Mouse (Mus musculus) liver, postnatal 0 days (tissue): ENCODE measurements around the gene Rftn1. TPM values are rescaled to one million over a fixed set of nuclear protein-coding genes. Genes with fewer than 3 reads are reported as not detected.

Experiments used
- ATAC-seq: fragments of 200-750 bp; cut with Nextera tagmentation; 2 replicates; pipeline ENCODE4 v1.8.0; 2017; ENCODE audit warnings: mild to moderate bottlenecking, moderate library complexity
- DNase-seq: peaks from one replicate; pipeline ENCODE4 v3.0.0-alpha.2; 2016
- H3K27ac ChIP-seq: fragments of 300-500 bp; sonication (generic); 2 replicates; pipeline ENCODE4 v1.5.1; 2014; ENCODE audit warnings: antibody characterized with exemption, moderate library complexity, mild to moderate bottlenecking, low read depth
- H3K27me3 ChIP-seq: fragments of 300-500 bp; sonication (generic); 2 replicates; pipeline ENCODE4 v1.6.1; 2014; ENCODE audit warnings: low read length, control low read depth, mixed read lengths; ENCODE audit not compliant: insufficient read depth
- H3K36me3 ChIP-seq: fragments of 300-500 bp; sonication (generic); replicated peaks from 2 replicates; pipeline ENCODE4 v1.6.1; 2014; ENCODE audit warnings: mild to moderate bottlenecking, control low read depth, low read length, moderate library complexity, mixed read lengths; ENCODE audit not compliant: insufficient read depth
- H3K4me1 ChIP-seq: fragments of 300-500 bp; sonication (generic); 2 replicates; pipeline ENCODE4 v1.6.1; 2014; ENCODE audit warnings: antibody characterized with exemption, mild to moderate bottlenecking, control low read depth; ENCODE audit not compliant: insufficient read depth
- H3K4me2 ChIP-seq: fragments of 300-500 bp; sonication (generic); 2 replicates; pipeline ENCODE4 v1.6.1; 2014; ENCODE audit warnings: low read depth, mild to moderate bottlenecking, low read length, moderate library complexity, mixed read lengths
- H3K4me3 ChIP-seq: fragments of 300-500 bp; sonication (generic); 2 replicates; pipeline ENCODE4 v1.5.1; 2014; ENCODE audit warnings: low read depth, low read length
- H3K9ac ChIP-seq: fragments of 300-500 bp; sonication (generic); replicated peaks from 2 replicates; pipeline ENCODE4 v1.6.1; 2014; ENCODE audit warnings: mild to moderate bottlenecking, moderate library complexity
- H3K9me3 ChIP-seq: fragments of 300-500 bp; sonication (generic); 2 replicates; pipeline ENCODE4 v1.6.1; 2016; ENCODE audit warnings: mild to moderate bottlenecking, control low read depth, low read length, mixed read lengths
- CTCF ChIP-seq: sonication (generic); IDR thresholded peaks from 2 replicates; pipeline ENCODE4 v1.5.1; 2016; ENCODE audit warnings: antibody characterized with exemption, low read depth
- EP300 ChIP-seq: IDR thresholded peaks from 2 replicates; pipeline ENCODE4 v1.6.1; 2016; ENCODE audit warnings: antibody characterized with exemption, low read depth, mild to moderate bottlenecking
- WGBS: fragments of 180-500 bp; shearing (Covaris S2); extraction: QIAGEN DNeasy Blood & Tissue Kit; methylation state at CpG from one replicate; pipeline ENCODE4 v1.1.7; 2014; ENCODE audit not compliant: insufficient replicate concordance; 5-methylcytosine and 5-hydroxymethylcytosine counted together
- polyA plus RNA-seq: library from polyadenylated mRNA; unstranded; fragments of >200 nt; fragmentation: Nextera tagmentation; extraction: Ambion mirVana; gene quantifications from 2 replicates; pipeline ENCODE4 v1.2.1, GENCODE M21; 2015

The Rftn1 gene
- polyA plus RNA-seq, 1 experiment from 2014 or later = 6.0 TPM

DNA sequence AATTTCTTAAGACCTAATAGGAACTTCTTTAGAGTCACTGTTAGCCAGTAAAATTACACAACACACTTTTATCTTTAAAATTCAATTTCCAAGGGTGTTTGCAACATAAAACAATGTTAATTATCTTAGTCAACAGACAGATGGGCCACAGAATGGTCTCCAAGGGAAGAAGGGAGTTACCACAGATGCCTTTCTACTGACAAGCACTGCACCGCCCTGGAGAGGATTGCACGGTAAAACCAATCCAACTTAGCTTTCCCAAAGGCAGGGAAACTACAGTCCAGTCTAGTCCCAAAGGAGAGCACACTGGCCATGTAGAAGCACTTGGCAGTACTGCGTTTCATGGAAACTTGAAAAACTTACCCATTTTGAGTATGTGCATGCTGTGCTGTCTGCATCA is 89.1 kb downstream of the Rftn1 start:
- Histone ChIP-seq H3K9me3 (no peaks in the 10 kb centered on the region), H3K27me3 (no peaks in the 10 kb centered on the region), H3K4me1 (no peaks in the 10 kb centered on the region), H3K36me3 (no peaks in the 10 kb centered on the region), H3K4me3 (no peak overlapping the region), H3K4me2 (no peak overlapping the region), H3K9ac (no peak overlapping the region), H3K27ac (no peak overlapping the region)
- ATAC-seq = no peak
- WGBS = 85% methylated on average over 3 of the region's 3 CpGs
- TF ChIP-seq EP300 = no peak
- TF ChIP-seq CTCF = no peak
- DNase-seq = no peak

DNA sequence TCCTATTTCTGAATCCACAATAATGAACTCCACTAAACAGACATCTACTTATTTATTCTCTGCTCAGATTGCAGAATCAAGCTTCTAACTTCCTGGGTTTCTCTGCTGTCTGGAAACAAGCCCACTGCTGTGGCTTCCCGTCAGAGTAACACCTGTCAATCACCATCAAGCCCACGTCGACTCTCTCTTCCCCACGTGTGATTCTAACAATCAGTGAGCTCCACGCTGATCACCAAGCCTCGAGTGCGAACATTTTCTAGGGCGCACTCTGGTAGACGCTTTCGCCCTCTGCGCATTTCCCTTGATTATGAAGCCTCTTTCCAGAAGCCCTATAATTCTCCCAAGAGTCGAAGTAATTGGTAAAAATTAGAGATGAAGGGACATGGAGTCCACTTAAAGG is 90.4 kb downstream of the Rftn1 start:
- H3K4me3 ChIP-seq = no peak overlapping the region
- TF ChIP-seq CTCF = no peak
- no peak for TF ChIP-seq EP300
- no peak overlapping the region for H3K27ac ChIP-seq
- WGBS = 69% methylated on average over 12 of the region's 12 CpGs
- no peaks in the 10 kb centered on the region for H3K9me3 ChIP-seq
- no peaks in the 10 kb centered on the region for H3K36me3 ChIP-seq
- ATAC-seq (no peak), DNase-seq (no peak)
- H3K9ac ChIP-seq = no peak overlapping the region
- H3K4me1 ChIP-seq = no peaks in the 10 kb centered on the region
- no peak overlapping the region for H3K4me2 ChIP-seq
- H3K27me3 ChIP-seq = no peaks in the 10 kb centered on the region

DNA sequence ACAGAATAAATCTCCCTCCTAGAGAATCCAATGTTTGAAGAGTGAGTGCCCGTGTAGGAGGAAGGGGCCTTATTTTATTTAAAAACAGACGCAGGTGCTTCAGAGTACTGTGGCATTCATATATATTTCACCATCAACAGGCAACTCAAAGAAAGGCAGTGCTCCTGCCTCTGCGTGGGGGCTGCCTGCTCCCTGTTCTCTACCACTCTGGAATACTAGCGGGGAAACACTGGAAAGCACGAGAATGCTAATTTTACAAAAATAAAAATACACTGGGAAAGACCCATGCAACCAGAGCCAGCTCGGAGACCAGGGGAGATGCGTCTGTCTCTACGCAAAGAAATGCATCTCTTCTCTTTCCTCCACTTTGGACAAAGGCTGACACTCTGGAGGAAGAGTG is 91.1 kb downstream of the Rftn1 start:
- Histone ChIP-seq H3K27me3 (no peaks in the 10 kb centered on the region), H3K9ac (no peak overlapping the region), H3K27ac (no peak overlapping the region), H3K4me3 (no peak overlapping the region), H3K4me1 (no peaks in the 10 kb centered on the region), H3K4me2 (no peak overlapping the region), H3K36me3 (no peaks in the 10 kb centered on the region), H3K9me3 (no peaks in the 10 kb centered on the region)
- DNase-seq (no peak), ATAC-seq (no peak)
- no peak for TF ChIP-seq EP300
- TF ChIP-seq CTCF = no peak
- WGBS = 83% methylated on average over 8 of the region's 8 CpGs

DNA sequence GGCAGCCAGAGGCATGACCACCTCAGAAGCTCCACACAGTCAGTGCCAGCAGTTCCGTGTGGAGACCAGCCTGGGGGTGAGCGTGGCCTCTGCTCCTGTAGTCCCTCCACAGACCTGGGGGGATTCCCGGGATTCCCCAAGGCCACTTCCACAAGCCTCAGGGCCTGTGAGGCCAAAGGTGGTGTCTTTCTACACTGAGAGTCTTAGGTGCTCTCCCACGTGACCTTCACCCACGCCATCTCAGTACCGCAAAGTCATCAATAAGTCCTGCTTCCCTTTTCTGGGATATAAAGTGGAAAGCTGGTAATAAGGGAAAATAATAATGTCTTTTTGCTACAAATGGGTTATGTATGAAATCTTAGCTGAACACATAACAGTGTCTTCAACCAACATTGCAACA is 92.2 kb downstream of the Rftn1 start:
- 77% methylated on average over 6 of the region's 6 CpGs for WGBS
- no peak for ATAC-seq

DNA sequence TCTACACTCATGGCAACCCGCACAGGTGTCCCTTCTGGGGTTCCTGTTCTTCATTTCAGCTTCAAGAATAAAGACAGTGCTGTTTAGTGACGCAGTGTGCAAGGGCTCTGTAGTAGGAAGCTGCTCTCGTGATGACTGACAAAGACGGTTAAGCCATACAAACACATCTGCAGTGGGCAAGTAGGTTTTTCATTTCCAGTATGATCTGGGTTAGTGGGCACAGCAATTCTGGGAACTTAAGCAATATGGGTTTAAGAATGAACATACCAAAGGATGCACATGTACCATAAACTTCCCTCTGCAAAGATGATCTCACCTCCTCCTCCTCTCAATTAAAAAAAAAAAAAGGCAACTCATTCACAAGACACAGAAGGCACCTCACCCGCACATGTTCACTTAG is 92.6 kb downstream of the Rftn1 start:
- H3K9me3 ChIP-seq = no peaks in the 10 kb centered on the region
- H3K4me3 ChIP-seq = no peak overlapping the region
- WGBS = 78% methylated on average over 5 of the region's 5 CpGs
- ATAC-seq = no peak
- H3K27me3 ChIP-seq = no peaks in the 10 kb centered on the region
- no peaks in the 10 kb centered on the region for H3K4me1 ChIP-seq
- TF ChIP-seq EP300 (no peak), CTCF (no peak)
- no peaks in the 10 kb centered on the region for H3K36me3 ChIP-seq
- H3K9ac ChIP-seq = no peak overlapping the region
- H3K4me2 ChIP-seq = no peak overlapping the region
- DNase-seq = no peak
- H3K27ac ChIP-seq = no peak overlapping the region

More for the DNA sequence above, 92.2 kb downstream of the Rftn1 start:
- Histone ChIP-seq H3K36me3 (no peaks in the 10 kb centered on the region), H3K9ac (no peak overlapping the region), H3K27ac (no peak overlapping the region), H3K4me1 (no peaks in the 10 kb centered on the region), H3K27me3 (no peaks in the 10 kb centered on the region), H3K4me3 (no peak overlapping the region), H3K4me2 (no peak overlapping the region), H3K9me3 (no peaks in the 10 kb centered on the region)
- DNase-seq = no peak
- no peak for TF ChIP-seq EP300
- TF ChIP-seq CTCF = no peak

DNA sequence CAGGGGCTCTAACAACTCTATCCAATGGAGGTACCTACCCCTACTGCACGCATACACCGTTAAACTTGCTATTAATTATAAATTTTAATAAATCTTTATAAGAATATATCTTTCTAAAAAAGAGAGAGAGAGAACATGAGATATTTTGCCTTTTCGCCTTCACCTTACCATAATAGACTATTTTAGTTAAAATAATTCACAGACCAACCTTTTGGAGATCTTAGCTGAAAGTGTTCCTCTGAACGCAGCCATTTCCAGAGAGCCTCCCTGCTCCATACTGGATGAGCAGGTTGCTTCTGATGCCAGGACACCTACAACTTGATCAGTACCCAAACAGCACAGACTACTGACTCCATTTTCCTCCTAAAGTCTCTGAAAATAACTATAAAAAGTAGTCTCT is 94.2 kb downstream of the Rftn1 start:
- Histone ChIP-seq H3K9me3 (no peaks in the 10 kb centered on the region), H3K9ac (no peak overlapping the region), H3K4me3 (no peak overlapping the region), H3K4me2 (no peak overlapping the region), H3K27ac (no peak overlapping the region), H3K36me3 (no peaks in the 10 kb centered on the region), H3K27me3 (no peaks in the 10 kb centered on the region), H3K4me1 (no peaks in the 10 kb centered on the region)
- no peak for TF ChIP-seq EP300
- TF ChIP-seq CTCF = no peak
- WGBS = 90% methylated on average over 4 of the region's 4 CpGs
- no peak for DNase-seq
- ATAC-seq = no peak

DNA sequence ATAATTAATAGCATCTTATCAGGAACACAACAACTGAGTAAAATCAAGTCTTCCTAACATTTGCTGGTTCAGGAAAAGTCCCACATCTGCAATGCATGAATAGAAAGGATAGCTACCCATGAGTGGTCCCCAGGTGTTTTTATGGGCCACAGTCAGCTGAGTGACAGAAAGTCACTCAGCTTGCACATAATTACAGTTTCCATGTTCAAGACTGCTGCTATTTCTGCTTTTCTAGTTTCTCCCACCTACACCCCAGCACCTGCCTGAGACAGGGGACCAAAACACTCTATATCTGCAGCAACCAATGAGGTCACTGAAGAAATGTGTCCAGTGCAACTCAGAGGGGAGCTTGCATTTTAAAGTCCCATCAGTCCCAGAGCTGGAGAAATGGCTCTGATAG is 95.9 kb downstream of the Rftn1 start:
- Histone ChIP-seq H3K36me3 (no peaks in the 10 kb centered on the region), H3K4me3 (no peak overlapping the region), H3K4me2 (no peak overlapping the region), H3K4me1 (no peaks in the 10 kb centered on the region), H3K27me3 (no peaks in the 10 kb centered on the region), H3K9ac (no peak overlapping the region), H3K9me3 (no peaks in the 10 kb centered on the region), H3K27ac (no peak overlapping the region)
- DNase-seq (peak; percentile 4), ATAC-seq (no peak)
- no peak for TF ChIP-seq EP300
